Mouse (Mus musculus) small intestine, adult 2 months (tissue): Measurements from ENCODE around the gene Slc43a2.

ENCODE experiments used
- CTCF ChIP-seq: fragments of 200-500 bp; IDR thresholded peaks from 2 replicates; pipeline ENCODE4 v1.5.1; 2012; ENCODE audit warnings: low read depth, mild to moderate bottlenecking, control low read depth, inconsistent platforms, low read length, moderate library complexity, mixed read lengths; ENCODE audit not compliant: insufficient replicate concordance, insufficient read length; ENCODE audit errors: extremely low read depth
- POLR2A ChIP-seq: fragments of 200-500 bp; IDR thresholded peaks from 2 replicates; pipeline ENCODE4 v1.6.1; 2012; ENCODE audit warnings: low read depth, mild to moderate bottlenecking, control low read depth, inconsistent platforms, low read length, moderate library complexity

GRCm38 (mm10) chr11:75515186-75515585 is 16.3 kb upstream of the Slc43a2 start:
- TF ChIP-seq CTCF (no peak), POLR2A (no peak)
